Mouse (Mus musculus): ENCODE data around the gene 4932411N23Rik.
"Not testable (repeated sequence)": the region's sequence is repeated elsewhere in the genome, so short reads cannot be mapped to it uniquely, and the experiment has no call there.

GRCm38 (mm10) chrX:126773511-126773910 lies 42.2 kb downstream of the 4932411N23Rik start:
- TF ChIP-seq MAX (IDR thresholded peaks at IDR 0.05; ENCODE audit: low read depth); POLR2A (IDR thresholded peaks at IDR 0.05; ENCODE audit: insufficient read length, low read depth); MYOG (IDR thresholded peaks at IDR 0.05; ENCODE audit: control insufficient read depth in 1 of 3, insufficient read depth in 1 of 3, insufficient read length in 2 of 3, low read depth in 2 of 3); CEBPB (IDR thresholded peaks at IDR 0.05; ENCODE audit: insufficient read depth, poor library complexity, severe bottlenecking); POLR2AphosphoS2 (IDR thresholded peaks at IDR 0.05; ENCODE audit: insufficient read length, low read depth); MYOD1 (IDR thresholded peaks at IDR 0.05; ENCODE audit: control insufficient read depth in 1 of 3, insufficient read length in 2 of 3, low read depth in 2 of 3); USF1 (IDR thresholded peaks at IDR 0.05; ENCODE audit: low read depth); E2F4 (IDR thresholded peaks at IDR 0.05; ENCODE audit: insufficient read depth); REST (IDR thresholded peaks at IDR 0.05; ENCODE audit: insufficient read depth, insufficient read length); SRF (IDR thresholded peaks at IDR 0.05; ENCODE audit: control insufficient read depth, insufficient read length, low read depth); TCF12 (IDR thresholded peaks at IDR 0.05; ENCODE audit: insufficient read depth, poor library complexity, severe bottlenecking); TCF3 (IDR thresholded peaks at IDR 0.05; ENCODE audit: insufficient read length, low read depth): not testable (repeated sequence)

All from myocyte (in vitro differentiated cells).